Mouse (Mus musculus): Measurements from ENCODE around the gene Gm20662.

GRCm38 (mm10) chr9:107996049-107996448, at the start of gene Gm20662:
- TF ChIP-seq CTCF (IDR thresholded peaks at IDR 0.05; ENCODE audit: low read depth, low read length) (no peak), TAL1 (conservative IDR thresholded peaks at IDR 0.05; ENCODE audit: low read depth, low read length) (no peak), GATA1 (IDR thresholded peaks at IDR 0.05; ENCODE audit: borderline replicate concordance, low read length) (no peak)

Data from G1E (cell line).